Mouse (Mus musculus) C2C12 (cell line): ENCODE results near the gene Slc29a4.

Source experiments
- CEBPB ChIP-seq: IDR thresholded peaks from one replicate; pipeline ENCODE4 v1.6.1; 2011; ENCODE audit warnings: low read depth, mild to moderate bottlenecking, control low read depth, moderate library complexity
- CTCF ChIP-seq: IDR thresholded peaks from one replicate; pipeline ENCODE4 v1.5.1; 2011; ENCODE audit not compliant: control insufficient read depth, insufficient read depth, insufficient read length
- MAX ChIP-seq: IDR thresholded peaks from one replicate; pipeline ENCODE4 v1.6.1; 2011; ENCODE audit warnings: mild to moderate bottlenecking, control low read depth
- MYOG ChIP-seq: IDR thresholded peaks from one replicate; pipeline ENCODE4 v1.6.1; 2011; ENCODE audit not compliant: control insufficient read depth, insufficient read length; ENCODE audit errors: extremely low read depth

DNA sequence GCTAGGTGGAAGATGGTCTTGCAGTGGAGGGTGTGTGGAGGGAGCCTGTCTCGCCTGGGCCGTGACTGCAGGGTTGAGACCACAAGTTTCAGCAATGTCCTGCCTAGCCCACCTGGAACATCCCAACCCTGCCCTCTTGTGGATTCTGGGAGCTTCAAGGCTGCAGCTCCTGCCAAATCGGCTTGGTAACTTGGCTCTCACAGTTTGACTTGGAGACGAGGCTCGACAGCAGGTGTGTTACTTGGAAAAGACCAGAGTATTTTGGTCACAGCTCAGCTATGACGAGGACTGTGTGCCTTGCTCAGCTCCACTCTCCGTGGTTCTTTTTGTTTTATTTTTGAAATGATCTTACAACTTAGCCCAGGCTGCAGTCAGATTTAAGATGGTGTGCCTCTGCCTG lies 22.6 kb upstream of the Slc29a4 start:
- TF ChIP-seq CTCF (no peak), MYOG (no peak), MAX (no peak), CEBPB (no peak)
